Mouse (Mus musculus) right cerebral cortex, postnatal 10 days (tissue): ENCODE measurements around the gene Klf3.

ENCODE experiments used
- DNase-seq, 2 experiments: peaks; one replicate each; pipeline ENCODE4 v3.0.0; 2021; ENCODE audit warnings: low spot score in 2 of 2

Gene Klf3

DNA sequence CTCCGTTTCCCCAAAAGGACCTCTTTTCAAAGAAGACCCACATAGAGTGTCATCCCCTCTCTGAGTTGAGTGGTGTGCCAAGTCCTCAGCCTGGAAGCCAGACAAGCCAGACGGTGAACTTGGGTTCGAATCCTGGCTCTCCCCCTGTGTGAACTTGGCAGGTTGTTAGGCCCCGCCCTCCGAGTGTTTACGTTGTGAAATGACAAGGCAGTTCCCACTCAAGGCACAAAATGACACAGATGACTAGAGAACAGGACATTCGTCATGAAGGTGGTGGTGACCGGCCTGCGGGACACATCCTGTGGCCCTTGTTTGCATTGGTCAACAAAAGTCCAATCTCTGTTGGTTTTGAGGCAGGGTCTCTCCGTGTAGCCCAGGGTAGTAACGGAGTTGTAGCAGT lies 6.7 kb downstream of the Klf3 start:
- no peak for DNase-seq

DNA sequence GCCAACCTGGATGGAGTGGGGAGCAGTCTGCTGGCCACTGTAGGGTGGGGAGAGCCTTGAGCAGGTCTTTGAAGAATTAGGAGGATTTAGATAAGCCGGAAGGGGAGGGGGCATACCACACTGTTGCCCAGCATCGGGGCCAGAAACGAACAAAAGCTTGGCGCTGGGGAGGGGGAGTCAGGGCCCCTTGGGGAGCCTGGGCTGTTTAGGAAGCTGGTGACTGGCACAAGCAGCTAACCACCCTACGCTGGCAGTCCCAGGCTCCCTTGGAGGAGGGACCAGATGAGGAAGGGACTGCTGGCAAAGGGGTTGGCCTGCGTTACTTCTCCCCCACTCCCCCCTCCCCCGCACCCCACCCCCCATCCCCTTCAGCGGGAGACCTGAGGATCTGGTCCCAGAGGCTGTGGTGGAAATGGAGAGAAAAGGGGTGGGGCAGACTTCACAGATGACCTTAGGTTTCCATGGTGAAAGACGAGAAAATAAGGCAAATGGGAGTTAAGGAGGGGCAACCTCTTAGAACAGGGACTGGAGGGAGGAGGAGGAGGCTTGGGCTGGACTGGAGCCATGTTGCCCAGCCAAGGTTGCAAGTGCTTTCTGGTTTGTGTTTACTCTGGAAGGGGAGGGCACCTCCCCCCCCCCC lies 7.8 kb downstream of the Klf3 start:
- DNase-seq: no peak

DNA sequence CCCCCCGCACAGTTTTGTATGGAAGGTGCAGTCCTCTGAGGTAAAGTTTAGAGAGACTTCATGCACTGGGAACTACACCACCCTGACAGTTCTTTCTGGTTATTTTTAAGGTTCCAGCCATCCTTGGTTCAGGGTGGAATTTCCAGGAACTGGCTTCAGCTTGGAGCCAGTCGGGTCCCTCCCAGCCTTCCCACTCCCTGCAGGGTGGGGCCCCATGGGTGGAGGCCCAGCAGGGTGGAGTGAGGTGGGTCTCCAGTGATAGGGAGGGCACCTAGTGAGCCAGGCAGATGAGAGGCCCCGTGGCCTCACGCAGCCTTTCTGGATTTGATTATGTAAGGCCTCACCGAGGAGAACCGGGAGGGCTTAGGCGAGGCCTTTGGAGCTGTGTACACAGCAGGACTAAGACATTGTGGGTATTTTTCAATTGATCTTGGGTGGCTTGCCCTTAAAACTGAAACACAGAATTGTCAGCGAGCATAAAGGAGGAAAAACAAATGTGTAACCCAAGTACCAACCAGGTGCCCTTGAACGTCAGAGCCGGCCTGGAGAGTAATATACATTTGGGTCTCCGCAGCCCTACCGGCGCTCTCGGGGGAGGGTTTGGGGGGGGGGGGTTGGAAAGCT lies 8.4 kb downstream of the Klf3 start:
- no peak for DNase-seq

DNA sequence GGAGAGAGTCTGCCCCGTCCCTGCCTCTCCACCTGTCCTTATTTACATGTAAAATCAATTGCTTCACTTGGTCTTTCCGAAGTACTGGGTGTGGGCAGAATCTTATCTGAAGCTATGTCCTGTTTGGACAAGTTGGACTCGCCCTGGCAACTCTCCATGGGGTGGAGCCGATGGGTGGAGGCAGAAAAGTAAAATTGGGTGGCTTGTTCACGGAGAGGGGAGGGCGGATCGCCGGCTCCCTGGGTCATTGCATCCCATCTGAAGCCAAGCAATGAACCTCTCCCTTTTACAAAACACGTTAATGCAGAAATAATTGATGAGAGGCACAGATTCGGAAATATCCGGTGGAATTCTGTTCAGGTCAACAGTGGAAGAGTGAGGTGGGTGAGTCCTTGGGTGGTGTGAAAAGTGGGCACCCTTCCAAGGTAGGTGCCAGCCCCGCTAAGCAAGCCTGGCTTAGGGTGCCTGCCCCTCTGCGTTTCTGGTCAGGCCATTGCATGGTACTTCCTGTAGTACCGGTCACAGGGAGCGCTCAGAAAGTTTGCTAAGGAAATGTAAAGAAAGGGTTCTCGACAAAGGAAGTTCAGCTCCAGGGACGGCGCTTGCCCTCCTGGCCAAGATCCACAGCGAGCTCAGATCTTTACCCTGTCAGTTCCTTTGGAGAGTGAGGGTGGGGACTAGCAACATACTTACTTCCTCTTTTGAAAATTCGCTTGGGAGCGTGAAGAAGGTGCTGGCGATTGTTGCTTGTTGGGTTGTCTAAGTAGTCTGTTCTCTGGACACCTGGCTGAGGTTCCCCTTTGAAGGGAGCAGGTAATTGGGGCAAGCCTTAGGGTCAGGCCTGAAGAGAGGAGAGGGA lies 9.2 kb downstream of the Klf3 start:
- peak; percentile 53 for DNase-seq

DNA sequence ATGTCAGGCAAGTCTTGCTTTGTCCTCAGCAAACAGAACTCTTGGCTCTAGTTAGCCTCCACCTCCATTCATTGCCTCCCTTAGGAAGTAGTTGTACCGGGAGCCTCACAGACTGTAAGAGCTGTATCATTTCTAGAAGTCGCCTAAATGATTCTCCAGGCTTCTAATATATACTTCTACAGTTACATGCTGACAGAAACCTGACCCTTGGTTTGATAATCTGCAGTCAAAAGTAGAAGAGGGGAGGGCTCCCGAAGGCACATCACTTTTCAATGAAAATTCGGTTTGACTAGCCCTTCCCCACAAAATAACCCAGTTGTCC lies 9.8 kb downstream of the Klf3 start:
- DNase-seq: no peak

DNA sequence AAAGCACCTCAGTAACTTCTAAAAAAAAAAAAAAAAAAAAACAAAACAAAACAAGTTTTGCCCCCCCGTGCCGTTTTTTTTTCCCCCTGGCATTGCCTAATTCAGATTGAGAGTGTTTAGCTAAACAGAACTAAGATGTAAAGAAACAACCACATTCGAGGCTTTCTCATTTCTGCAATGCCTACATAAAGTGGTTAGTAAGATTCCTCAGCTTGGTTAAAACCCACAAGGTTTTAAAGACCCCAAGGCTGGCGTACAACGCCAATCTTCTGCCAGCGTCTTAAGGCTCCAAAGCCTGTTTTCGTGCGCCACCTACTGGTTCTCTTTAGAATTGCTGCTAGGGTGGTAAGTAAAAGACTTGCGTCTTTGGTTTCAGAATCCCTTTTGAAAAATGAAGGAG lies 10.2 kb downstream of the Klf3 start:
- DNase-seq: peak; percentile 87 to 92

DNA sequence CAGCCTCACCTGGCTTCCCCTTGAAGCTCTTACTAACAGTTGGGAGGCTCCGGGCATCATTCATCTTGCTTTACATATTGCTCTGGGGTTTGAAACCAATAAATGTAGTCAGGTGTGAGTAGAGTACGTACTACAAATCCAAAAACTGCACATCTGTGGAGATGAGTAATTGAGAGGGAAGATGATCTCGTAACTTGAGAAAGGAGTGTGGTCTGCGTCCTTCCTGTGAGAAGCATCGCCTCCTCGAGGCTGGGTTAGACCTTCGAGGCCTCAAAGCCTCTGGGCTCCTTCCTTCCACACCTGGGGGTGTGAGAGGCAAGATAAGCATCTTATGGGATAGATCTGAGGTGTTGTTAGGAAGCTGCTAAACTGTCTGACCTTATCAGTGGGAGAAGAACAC lies 11.2 kb downstream of the Klf3 start:
- no peak for DNase-seq

DNA sequence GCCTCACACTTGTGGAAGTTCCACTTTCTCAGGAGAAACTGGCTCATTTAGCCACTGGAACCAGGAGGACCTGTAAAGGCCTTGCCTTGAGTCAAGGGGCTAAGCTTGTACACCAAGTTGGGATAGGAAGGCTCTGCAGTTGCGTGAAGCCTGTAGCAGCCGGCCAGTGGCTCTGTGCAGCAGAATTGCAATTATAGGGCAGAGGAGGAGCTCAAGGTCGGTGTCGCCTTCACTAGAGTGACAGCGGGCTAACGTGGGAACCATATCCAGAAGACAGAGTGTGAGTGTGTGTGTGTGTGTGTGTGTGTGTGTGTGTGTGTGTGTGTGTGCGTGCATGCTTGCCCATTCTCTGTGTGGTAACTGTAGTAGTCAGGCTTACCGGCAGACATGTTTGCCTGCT lies 12.4 kb downstream of the Klf3 start:
- no peak for DNase-seq

DNA sequence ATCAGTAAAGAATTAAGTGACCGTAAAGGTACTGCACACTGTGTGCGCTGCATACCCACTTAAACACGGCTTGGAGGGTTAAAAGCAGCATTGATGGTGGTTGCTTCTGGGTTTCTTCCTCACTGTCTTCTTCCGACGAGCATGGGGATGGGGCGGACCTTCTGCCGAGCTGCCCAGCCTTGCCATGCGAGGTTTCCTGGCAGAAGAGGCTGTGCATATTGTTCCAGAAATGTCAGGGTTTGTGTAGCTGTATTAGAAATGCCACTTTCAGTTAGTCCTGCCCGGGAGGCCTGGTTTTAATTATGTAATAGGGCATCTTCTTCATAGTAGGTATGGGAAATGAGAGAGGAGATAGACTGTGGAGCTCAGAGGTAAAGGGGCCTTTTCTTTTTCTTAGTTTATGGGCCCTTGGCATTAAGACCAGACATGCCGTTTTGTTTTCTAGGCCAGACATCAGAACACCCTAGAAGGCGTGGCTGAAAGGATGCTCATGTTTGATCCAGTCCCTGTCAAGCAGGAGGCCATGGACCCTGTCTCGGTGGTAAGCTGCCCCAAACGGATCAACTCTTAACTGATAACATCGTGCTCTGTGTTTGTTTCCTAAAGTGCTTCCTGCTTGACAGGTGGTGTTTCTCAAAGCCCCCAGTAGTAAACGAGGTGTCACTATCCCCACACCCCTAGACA lies 13.2 kb downstream of the Klf3 start:
- no peak for DNase-seq

DNA sequence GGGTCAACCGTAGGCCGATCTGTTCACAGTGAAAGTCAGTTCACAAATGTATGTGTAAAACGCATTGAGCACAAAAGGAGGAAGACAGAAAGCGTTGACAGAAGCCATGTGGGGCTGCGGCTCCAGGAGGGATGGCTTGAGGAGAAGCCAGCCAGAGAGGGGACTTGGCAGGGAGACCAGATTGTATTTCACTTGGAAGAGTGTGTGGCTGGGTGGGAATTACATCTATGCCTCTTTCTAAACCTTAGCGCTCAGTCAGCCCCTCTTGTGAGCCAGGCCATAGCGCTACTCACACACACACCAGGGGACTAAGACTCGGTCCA lies 13.7 kb downstream of the Klf3 start:
- DNase-seq: no peak

DNA sequence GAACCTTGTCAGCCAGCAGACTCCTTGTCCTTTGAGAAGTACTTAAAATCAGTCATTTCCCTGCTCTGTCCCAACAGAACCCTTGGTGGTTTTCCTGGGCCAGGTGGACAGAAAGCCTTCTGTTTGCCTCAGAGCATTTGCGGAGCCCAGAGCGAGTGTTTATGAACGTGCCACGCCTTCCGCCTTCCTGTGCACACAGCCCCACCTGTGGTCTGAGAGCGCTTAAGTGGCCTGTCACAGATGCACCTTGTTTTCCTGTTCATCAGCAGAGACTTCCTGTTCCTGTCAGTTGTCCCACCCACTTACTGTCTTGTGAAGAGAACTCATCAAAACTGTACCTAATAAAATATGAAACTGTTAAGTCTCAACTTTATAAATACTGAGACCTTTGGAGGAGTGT lies 16.2 kb downstream of the Klf3 start:
- DNase-seq: no peak

DNA sequence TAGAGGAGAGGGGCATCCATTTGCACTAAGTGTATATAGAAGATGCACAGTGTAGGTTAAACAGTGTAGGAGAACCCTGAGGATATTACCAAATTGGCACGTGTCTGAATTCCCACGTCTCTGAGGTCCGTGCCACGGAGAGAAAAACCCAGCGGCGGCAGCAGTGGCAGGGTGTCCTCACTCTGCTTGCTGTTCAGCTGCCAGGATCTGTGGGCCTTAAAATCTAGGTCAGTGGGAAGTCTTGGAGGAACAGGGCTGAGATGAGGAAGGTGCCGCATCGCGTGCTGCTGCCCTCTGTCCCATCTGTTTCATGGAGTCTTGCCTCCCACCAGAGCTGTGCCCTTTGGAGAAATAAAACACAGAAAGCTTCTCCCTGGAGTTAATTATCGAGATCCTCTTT lies 16.9 kb downstream of the Klf3 start:
- DNase-seq: no peak

DNA sequence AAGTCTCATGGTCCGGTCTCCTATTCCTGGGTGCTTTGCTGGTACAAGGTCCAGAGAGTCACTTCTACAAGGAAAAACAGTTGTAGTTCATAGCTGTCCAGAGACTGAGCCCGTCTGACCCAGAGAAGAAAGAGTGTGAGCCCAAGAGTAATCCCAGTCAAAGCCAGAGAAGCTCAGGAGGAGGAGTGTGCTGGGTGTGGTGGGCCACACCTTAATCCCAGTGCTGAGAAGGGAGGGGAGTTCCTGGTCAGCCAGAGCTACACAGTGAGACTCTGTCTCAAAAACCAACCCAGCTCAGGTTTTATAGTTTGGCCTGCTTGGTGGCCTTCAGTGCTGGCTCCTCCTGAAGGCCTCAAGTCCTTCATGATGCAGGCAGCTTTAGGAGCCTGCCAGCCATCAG lies 18.1 kb downstream of the Klf3 start:
- DNase-seq: no peak

DNA sequence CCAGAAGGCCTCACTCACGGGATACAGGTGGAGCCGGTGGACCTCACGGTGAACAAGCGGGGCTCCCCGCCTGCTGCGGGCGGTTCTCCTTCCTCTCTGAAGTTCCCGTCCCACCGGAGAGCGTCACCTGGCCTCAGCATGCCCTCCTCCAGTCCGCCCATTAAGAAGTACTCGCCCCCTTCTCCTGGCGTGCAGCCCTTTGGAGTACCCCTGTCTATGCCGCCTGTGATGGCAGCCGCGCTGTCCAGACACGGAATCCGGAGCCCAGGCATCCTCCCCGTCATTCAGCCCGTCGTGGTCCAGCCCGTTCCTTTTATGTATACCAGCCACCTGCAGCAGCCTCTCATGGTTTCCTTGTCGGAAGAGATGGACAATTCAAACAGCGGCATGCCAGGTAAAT lies 18.8 kb downstream of the Klf3 start:
- DNase-seq: no peak

DNA sequence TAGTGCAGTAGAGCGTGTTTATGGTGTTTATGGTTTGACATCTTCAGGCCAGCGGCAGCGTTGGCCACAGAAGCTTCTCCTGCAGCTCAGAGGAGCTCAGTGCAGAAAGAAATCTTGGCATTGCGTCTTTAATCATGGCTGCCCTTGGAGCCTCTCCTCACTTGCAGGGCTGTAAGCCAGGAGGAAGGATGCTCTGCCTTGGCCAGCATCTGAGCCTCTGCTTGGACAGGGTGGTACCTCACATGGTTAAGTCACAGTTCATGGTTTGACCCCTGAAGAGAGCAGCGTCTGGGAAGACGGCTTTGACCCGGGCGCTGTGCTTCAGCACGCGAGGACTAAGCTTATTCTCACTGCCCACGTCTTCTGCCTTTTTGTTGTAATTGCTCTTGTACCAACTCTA lies 20.2 kb downstream of the Klf3 start:
- DNase-seq: no peak

DNA sequence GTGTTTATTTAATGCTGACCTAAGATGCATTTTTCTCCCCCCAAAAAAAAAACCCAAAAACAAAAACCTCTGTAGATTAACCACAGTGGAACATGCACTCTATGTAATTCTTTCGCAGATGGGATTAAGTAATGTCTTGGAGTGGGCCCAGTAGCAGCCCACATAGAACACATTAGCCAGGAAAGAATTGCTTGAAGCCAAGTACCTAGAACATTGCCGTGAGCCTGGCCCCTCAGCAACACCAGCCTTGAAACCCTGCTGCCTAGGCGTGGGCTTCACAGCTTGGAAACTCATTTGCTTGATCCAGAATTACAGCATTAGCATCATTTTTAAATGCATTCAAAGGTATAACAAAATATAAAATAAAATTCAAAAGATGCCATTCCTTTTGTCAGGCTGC lies 21.6 kb downstream of the Klf3 start:
- DNase-seq: peak in 1 of 2 experiments; percentile 52

DNA sequence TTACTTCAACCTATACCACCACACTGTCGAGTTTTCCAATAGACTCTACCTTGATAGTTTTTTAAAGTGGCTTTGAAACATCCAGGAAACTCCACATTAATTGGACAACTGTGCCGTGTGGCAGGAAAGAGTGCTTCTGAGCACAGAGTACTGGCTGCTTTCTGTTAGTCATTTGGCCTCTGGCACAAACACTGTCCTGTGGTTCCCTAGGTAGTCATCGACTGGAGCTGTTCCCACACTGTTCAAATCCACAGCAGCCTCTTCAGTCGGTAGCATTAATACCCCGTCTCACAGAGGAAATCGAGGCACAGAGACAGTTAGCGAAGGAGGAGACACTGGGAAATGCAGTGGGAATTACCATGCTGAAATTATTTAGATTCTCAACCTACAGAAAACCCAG lies 22.3 kb downstream of the Klf3 start:
- no peak for DNase-seq

DNA sequence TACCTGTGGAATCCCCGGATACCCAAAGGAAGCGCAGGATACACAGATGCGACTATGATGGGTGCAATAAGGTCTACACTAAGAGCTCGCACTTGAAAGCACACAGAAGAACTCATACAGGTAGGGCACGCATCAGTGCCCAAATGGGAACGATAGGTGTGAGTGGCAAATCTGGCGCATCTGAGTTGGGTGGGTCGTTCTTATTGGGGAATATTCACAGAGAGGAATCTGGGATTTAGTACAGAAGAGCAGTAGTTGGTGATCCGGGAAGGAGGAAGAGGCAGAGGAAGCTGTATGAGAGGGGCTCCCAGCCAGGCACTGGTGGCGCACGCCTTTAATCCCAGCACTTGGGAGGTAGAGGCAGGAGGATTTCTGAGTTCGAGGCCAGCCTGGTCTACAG lies 24.0 kb downstream of the Klf3 start:
- DNase-seq: no peak

DNA sequence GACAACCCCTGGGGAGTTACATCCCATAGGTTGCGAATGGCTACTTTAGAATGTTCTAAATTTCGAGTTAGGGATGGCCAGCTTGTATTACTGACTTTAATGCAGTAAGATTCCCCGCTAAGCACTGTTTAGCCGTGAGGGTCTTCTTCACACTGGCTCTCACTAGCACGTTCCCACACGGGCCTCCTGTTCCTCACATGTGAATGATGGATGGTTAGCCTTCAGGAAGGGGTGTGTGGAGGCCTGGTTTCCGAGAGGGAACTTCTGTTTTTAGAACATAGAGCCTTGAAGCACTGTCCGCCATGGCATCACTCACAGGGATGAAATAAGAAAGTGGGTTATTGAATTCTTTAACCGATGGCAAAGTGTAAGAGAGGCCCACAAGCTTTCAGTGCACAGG lies 25.1 kb downstream of the Klf3 start:
- DNase-seq: no peak

DNA sequence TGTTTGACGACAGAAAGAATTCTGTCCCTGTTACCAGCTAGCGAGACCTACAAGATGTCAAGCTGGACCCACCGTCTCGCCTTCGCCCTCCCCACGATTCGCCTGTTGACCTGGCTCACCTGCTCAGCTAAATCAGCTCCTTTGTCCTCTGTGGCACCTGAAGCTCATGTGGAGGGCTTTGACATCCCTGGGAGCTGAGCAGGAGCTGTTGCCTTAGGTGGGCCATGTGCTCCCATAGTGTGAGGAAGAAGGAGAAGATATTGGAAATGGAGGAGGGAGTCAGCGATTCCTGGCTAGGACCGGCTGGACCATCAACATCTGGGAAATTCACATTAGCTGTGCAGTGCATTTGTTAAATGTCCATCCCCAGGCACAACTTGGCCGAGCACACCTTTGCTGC lies 26.4 kb downstream of the Klf3 start:
- no peak for DNase-seq

DNA sequence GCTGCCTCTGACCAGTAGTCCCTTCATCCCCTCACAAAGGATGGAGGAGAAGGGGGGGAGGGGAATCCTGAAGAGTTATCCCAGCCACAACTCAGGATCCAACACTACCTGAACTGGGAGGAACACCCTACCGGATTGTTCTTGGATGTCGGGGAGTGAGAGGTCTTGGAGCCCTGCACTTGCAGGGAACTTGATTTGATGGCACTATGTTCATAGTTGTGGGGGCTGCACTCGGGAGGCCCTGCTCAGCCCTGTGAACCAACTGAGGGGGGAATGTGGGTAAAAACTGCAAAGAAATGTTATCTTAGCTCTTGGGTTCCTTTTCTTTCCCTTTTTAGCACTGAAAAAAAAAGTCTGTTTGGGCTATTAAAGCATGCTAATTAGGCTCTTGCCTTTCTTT lies 27.6 kb downstream of the Klf3 start:
- no peak for DNase-seq

DNA sequence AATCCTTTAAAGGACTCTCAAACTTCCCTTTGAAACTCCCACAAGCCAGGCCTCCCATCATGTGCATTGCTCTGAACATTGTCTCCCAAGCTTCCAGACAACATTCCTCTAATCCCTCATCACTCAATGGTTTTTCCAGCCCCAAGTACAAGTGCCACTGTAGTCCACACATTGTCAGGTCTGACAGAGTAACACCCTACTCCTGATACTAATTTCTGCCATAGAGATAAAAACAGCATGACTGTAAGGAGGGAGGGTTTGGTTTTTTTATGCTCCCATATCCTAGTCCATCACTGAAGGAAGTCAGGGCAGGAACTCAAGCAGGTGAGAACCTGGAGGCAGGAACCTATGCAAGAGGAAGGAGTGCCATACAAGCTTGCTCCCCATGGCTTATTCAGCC lies 30.2 kb downstream of the Klf3 start:
- DNase-seq: no peak

DNA sequence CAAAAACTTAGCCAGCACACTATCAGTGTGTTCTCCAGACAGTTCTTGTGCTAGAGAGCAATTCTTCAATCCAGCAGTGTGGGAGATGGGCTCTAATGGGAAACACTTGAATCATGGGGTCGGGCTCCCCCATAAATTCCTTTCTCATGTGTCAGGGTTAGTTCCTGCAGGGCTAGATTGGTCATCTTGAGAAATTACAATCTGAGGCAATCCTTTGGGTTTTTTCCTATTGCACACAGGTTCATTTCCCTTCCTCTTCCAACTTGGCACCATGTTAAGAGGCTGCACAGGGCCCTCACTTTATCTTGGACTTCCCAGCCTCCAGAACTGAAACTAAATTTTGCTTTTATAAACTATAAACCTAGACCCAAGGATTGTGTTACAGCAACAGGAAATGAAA lies 31.0 kb downstream of the Klf3 start:
- DNase-seq: no peak
